Mouse (Mus musculus) E14TG2a.4 (cell line): ENCODE results near the gene Btbd8.

Experiments
- H3K27me3 ChIP-seq: 2 replicates; pipeline ENCODE4 v1.6.1; 2014; ENCODE audit warnings: low read length, control low read depth; ENCODE audit not compliant: insufficient read depth
- H3K36me3 ChIP-seq: 2 replicates; pipeline ENCODE4 v1.6.1; 2014; ENCODE audit warnings: low read length, control low read depth; ENCODE audit not compliant: insufficient read depth
- H3K4me1 ChIP-seq: replicated peaks from 2 replicates; pipeline ENCODE4 v1.6.1; 2014; ENCODE audit warnings: low read depth, low read length, control low read depth
- H3K4me3 ChIP-seq: replicated peaks from 2 replicates; pipeline ENCODE4 v1.5.1; 2014; ENCODE audit warnings: mild to moderate bottlenecking, low read length
- H3K9me3 ChIP-seq: 2 replicates; pipeline ENCODE4 v1.6.1; 2014; ENCODE audit warnings: low read length, control low read depth
- CTCF ChIP-seq: conservative IDR thresholded peaks from 2 replicates; pipeline ENCODE4 v1.5.1; 2014; ENCODE audit warnings: low read length
- NANOG ChIP-seq: IDR thresholded peaks from 2 replicates; pipeline ENCODE4 v1.6.1; 2014; ENCODE audit warnings: borderline replicate concordance, low read length, mixed read lengths
- POU5F1 ChIP-seq: IDR thresholded peaks from 2 replicates; pipeline ENCODE4 v1.6.1; 2014; ENCODE audit warnings: low read length, borderline replicate concordance

Gene Btbd8

GRCm38 (mm10) chr5:107436587-107437209, 1.1 kb upstream of the Btbd8 start:
- Histone ChIP-seq H3K4me3 (no peak overlapping the region), H3K27me3 (no peaks in the 10 kb centered on the region), H3K36me3 (no peaks in the 10 kb centered on the region), H3K9me3 (peaks cover 5% of the 10 kb centered on the region; the same call in 1 of the 2 replicates), H3K4me1 (peaks cover 12% of the 10 kb centered on the region)
- TF ChIP-seq NANOG (no peak), POU5F1 (no peak), CTCF (no peak)

- TF ChIP-seq NANOG (no peak), CTCF (no peak), POU5F1 (no peak)
These were observed 556 bp downstream of the Btbd8 start for GRCm38 (mm10) chr5:107438353-107438752.

GRCm38 (mm10) chr5:107441881-107442280, 4.1 kb downstream of the Btbd8 start:
- Histone ChIP-seq H3K4me1 (peaks cover 12% of the 10 kb centered on the region), H3K9me3 (peaks cover 2% of the 10 kb centered on the region; the same call in 1 of the 2 replicates), H3K4me3 (no peak overlapping the region), H3K36me3 (no peaks in the 10 kb centered on the region), H3K27me3 (no peaks in the 10 kb centered on the region)
- TF ChIP-seq POU5F1, result no peak
- no peak for TF ChIP-seq NANOG
- no peak for TF ChIP-seq CTCF

More at GRCm38 (mm10) chr5:107438353-107438752, 556 bp downstream of the Btbd8 start:
- H3K27me3 ChIP-seq, result no peaks in the 10 kb centered on the region
- H3K4me3 ChIP-seq, result peak overlapping the region; percentile 93
- peaks cover 5% of the 10 kb centered on the region; the same call in 1 of the 2 replicates for H3K9me3 ChIP-seq
- peaks cover 12% of the 10 kb centered on the region for H3K4me1 ChIP-seq
- H3K36me3 ChIP-seq, result no peaks in the 10 kb centered on the region

GRCm38 (mm10) chr5:107444251-107444650, 6.5 kb downstream of the Btbd8 start:
- TF ChIP-seq POU5F1 (no peak), CTCF (no peak), NANOG (no peak)
- H3K36me3 ChIP-seq, result no peaks in the 10 kb centered on the region
- no peaks in the 10 kb centered on the region for H3K4me1 ChIP-seq
- no peak overlapping the region for H3K4me3 ChIP-seq
- no peaks in the 10 kb centered on the region for H3K27me3 ChIP-seq
- no peaks in the 10 kb centered on the region for H3K9me3 ChIP-seq

GRCm38 (mm10) chr5:107447977-107448376, 10.2 kb downstream of the Btbd8 start:
- TF ChIP-seq CTCF, result no peak
- TF ChIP-seq POU5F1, result no peak
- no peak for TF ChIP-seq NANOG
- Histone ChIP-seq H3K4me3 (no peak overlapping the region), H3K27me3 (no peaks in the 10 kb centered on the region), H3K36me3 (peaks cover 6% of the 10 kb centered on the region; the same call in 1 of the 2 replicates), H3K4me1 (no peaks in the 10 kb centered on the region), H3K9me3 (no peaks in the 10 kb centered on the region)

- Histone ChIP-seq H3K4me1 (no peaks in the 10 kb centered on the region), H3K27me3 (no peaks in the 10 kb centered on the region), H3K36me3 (peaks cover 6% of the 10 kb centered on the region; the same call in 1 of the 2 replicates), H3K9me3 (no peaks in the 10 kb centered on the region), H3K4me3 (no peak overlapping the region)
- no peak for TF ChIP-seq CTCF
- TF ChIP-seq POU5F1, result no peak
- no peak for TF ChIP-seq NANOG
These were observed 11.0 kb downstream of the Btbd8 start for GRCm38 (mm10) chr5:107448784-107449183.

GRCm38 (mm10) chr5:107449620-107450019, 11.8 kb downstream of the Btbd8 start:
- Histone ChIP-seq H3K27me3 (no peaks in the 10 kb centered on the region), H3K4me3 (no peak overlapping the region), H3K36me3 (peaks cover 6% of the 10 kb centered on the region; the same call in 1 of the 2 replicates), H3K4me1 (no peaks in the 10 kb centered on the region), H3K9me3 (no peaks in the 10 kb centered on the region)
- TF ChIP-seq NANOG, result no peak
- no peak for TF ChIP-seq POU5F1

GRCm38 (mm10) chr5:107450299-107450698, 12.5 kb downstream of the Btbd8 start:
- no peaks in the 10 kb centered on the region for H3K9me3 ChIP-seq
- TF ChIP-seq POU5F1, result no peak
- no peak for TF ChIP-seq NANOG
- TF ChIP-seq CTCF, result no peak
- H3K36me3 ChIP-seq, result peaks cover 6% of the 10 kb centered on the region; the same call in 1 of the 2 replicates
- no peak overlapping the region for H3K4me3 ChIP-seq
- no peaks in the 10 kb centered on the region for H3K27me3 ChIP-seq
- no peaks in the 10 kb centered on the region for H3K4me1 ChIP-seq
